24 mouse cellular contexts compared by ENCODE assay signal in the genomic region with DNA sequence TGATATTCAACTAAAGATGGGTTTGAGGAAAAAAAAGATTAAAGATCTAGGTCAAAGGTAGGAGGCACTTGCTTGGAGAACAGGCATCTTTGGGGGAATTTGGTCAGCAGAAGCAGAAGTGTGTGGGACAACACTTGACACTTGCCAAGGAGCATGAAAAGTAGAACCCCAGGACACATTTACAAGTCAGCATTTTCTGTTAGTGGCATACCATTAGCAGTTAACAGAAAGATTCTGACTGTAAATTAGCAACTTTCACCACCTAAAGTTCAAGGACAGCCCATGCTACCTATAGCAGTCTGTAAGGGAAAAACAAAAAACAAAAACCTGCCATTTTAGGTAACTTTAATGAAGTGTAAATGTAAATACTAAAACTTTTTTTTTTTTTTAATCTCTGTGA. TPM values are rescaled to one million over a fixed set of nuclear protein-coding genes. Genes with fewer than 3 reads are reported as not detected.
DNase-seq lines count a peak whose midpoint lies in the region; ATAC-seq and TF ChIP-seq lines count a peak whose summit lies in the region.
"Had no signal": no experiment of that assay in that cellular context is flagged by ENCODE, and none has a peak within 500 bp of the region (broad histone marks: within the 10 kb centered on the region; RNA-seq: fewer than 3 reads in every experiment).

No protein-coding gene starts in this region.

- TF ChIP-seq CTCF in hindbrain, postnatal 0 days (IDR thresholded peaks at IDR 0.05; ENCODE audit: low read depth): no peak

- H3K9ac ChIP-seq in midbrain, embryonic 13.5 days (replicated peaks): peak overlapping the region; percentile 75
- H3K9ac ChIP-seq in midbrain, embryonic 11.5 days (ENCODE audit: low read length): no peak overlapping the region
- peak overlapping the region; percentile 37; the same call in 1 of the 2 replicates for H3K9ac ChIP-seq in forebrain, embryonic 16.5 days (replicated peaks; ENCODE audit: low read depth, low read length)
- no peak overlapping the region for H3K9ac ChIP-seq in hindbrain, postnatal 0 days (replicated peaks; ENCODE audit: low read length)
- peak overlapping the region; percentile 77 for H3K9ac ChIP-seq in neural tube, embryonic 14.5 days (replicated peaks; ENCODE audit: low read depth, low read length)
- H3K9ac ChIP-seq: liver, postnatal 0 days had no signal

- peaks cover 31% of the 10 kb centered on the region for H3K4me1 ChIP-seq in midbrain, embryonic 13.5 days (replicated peaks)
- peaks cover 3% of the 10 kb centered on the region; the same call in 1 of the 2 replicates for H3K4me1 ChIP-seq in midbrain, embryonic 11.5 days (ENCODE audit: control insufficient read depth, insufficient read depth, low read length)
- peaks cover 13% of the 10 kb centered on the region for H3K4me1 ChIP-seq in forebrain, embryonic 16.5 days (replicated peaks; ENCODE audit: control insufficient read depth, insufficient read depth, low read length)
- H3K4me1 ChIP-seq in hindbrain, postnatal 0 days (ENCODE audit: insufficient read depth, low read length): no peaks in the 10 kb centered on the region
- H3K4me1 ChIP-seq in neural tube, embryonic 14.5 days (ENCODE audit: control insufficient read depth, insufficient read depth, low read length): peaks cover 3% of the 10 kb centered on the region; the same call in 1 of the 2 replicates

- H3K4me3 ChIP-seq in midbrain, embryonic 13.5 days (replicated peaks): peak overlapping the region; percentile 46
- no peak overlapping the region for H3K4me3 ChIP-seq in midbrain, embryonic 11.5 days (ENCODE audit: low read depth, low read length)
- no peak overlapping the region; the same call in 1 of the 2 replicates for H3K4me3 ChIP-seq in forebrain, embryonic 16.5 days (replicated peaks; ENCODE audit: low read length)
- H3K4me3 ChIP-seq in hindbrain, postnatal 0 days (ENCODE audit: low read length): no peak overlapping the region
- H3K4me3 ChIP-seq in neural tube, embryonic 14.5 days (ENCODE audit: low read depth, low read length): no peak overlapping the region
- H3K4me3 ChIP-seq: gastrocnemius, adult 2 months; heart, embryonic 10.5 days; layer of hippocampus, adult 2 months had no signal

- no peak for DNase-seq in midbrain, embryonic 11.5 days (ENCODE audit: low spot score, missing footprints)
- peak; percentile 23 for DNase-seq in hindbrain, postnatal 0 days (ENCODE audit: low spot score)
- no peak for DNase-seq in cerebellum, postnatal 4 days (ENCODE audit: low spot score in 2 of 2)
- DNase-seq in spleen, adult 18-20 months: no peak
- DNase-seq in kidney, postnatal 25 days: no peak
- DNase-seq: adrenal gland, adult 2 months; B cell, adult 2 months; gastrocnemius, adult 2 months; heart, postnatal 10 days; kidney, adult 2 months; kidney, postnatal 10 days; liver, postnatal 0 days; lung, postnatal 10 days; thymus, postnatal 36 days had no signal

- peaks cover 20% of the 10 kb centered on the region for H3K36me3 ChIP-seq in midbrain, embryonic 13.5 days
- H3K36me3 ChIP-seq in midbrain, embryonic 11.5 days (ENCODE audit: control insufficient read depth, insufficient read depth, low read length): no peaks in the 10 kb centered on the region
- peaks cover 3% of the 10 kb centered on the region; the same call in 1 of the 2 replicates for H3K36me3 ChIP-seq in forebrain, embryonic 16.5 days (ENCODE audit: control insufficient read depth, insufficient read depth)
- no peaks in the 10 kb centered on the region; the same call in 1 of the 2 replicates for H3K36me3 ChIP-seq in hindbrain, postnatal 0 days (ENCODE audit: insufficient read depth, low read length)
- peaks cover 10% of the 10 kb centered on the region; the same call in 1 of the 2 replicates for H3K36me3 ChIP-seq in neural tube, embryonic 14.5 days (ENCODE audit: control insufficient read depth, insufficient read depth, low read length)

- no peaks in the 10 kb centered on the region for H3K27me3 ChIP-seq in midbrain, embryonic 13.5 days
- H3K27me3 ChIP-seq in midbrain, embryonic 11.5 days (ENCODE audit: control insufficient read depth, insufficient read depth, low read length): no peaks in the 10 kb centered on the region
- no peaks in the 10 kb centered on the region for H3K27me3 ChIP-seq in forebrain, embryonic 16.5 days (replicated peaks; ENCODE audit: control insufficient read depth, insufficient read depth, low read length)
- no peaks in the 10 kb centered on the region for H3K27me3 ChIP-seq in hindbrain, postnatal 0 days (ENCODE audit: insufficient read depth, low read length)
- no peaks in the 10 kb centered on the region for H3K27me3 ChIP-seq in neural tube, embryonic 14.5 days (ENCODE audit: control insufficient read depth, insufficient read depth, low read length)

- no peak for ATAC-seq in midbrain, embryonic 13.5 days
- ATAC-seq in midbrain, embryonic 11.5 days (ENCODE audit: low FRiP score): no peak
- ATAC-seq in forebrain, embryonic 16.5 days: no peak
- no peak for ATAC-seq in hindbrain, postnatal 0 days
- no peak for ATAC-seq in neural tube, embryonic 14.5 days (ENCODE audit: low read depth)
- ATAC-seq: liver, postnatal 0 days had no signal

- no peaks in the 10 kb centered on the region for H3K9me3 ChIP-seq in midbrain, embryonic 13.5 days
- no peaks in the 10 kb centered on the region; the same call in 1 of the 2 replicates for H3K9me3 ChIP-seq in midbrain, embryonic 11.5 days (ENCODE audit: control insufficient read depth, low read length)
- no peaks in the 10 kb centered on the region for H3K9me3 ChIP-seq in forebrain, embryonic 16.5 days (ENCODE audit: control insufficient read depth, low read length)
- H3K9me3 ChIP-seq in hindbrain, postnatal 0 days (ENCODE audit: low read length): no peaks in the 10 kb centered on the region
- H3K9me3 ChIP-seq in neural tube, embryonic 14.5 days (ENCODE audit: control insufficient read depth, low read length): no peaks in the 10 kb centered on the region

- H3K4me2 ChIP-seq in midbrain, embryonic 13.5 days (replicated peaks): peak overlapping the region; percentile 88
- no peak overlapping the region for H3K4me2 ChIP-seq in midbrain, embryonic 11.5 days
- H3K4me2 ChIP-seq in forebrain, embryonic 16.5 days (ENCODE audit: low read length): peak overlapping the region; percentile 89
- peak overlapping the region; percentile 65; the same call in 1 of the 2 replicates for H3K4me2 ChIP-seq in hindbrain, postnatal 0 days (ENCODE audit: low read depth, low read length)
- H3K4me2 ChIP-seq in neural tube, embryonic 14.5 days (ENCODE audit: low read depth, low read length): peak overlapping the region; percentile 88

- H3K27ac ChIP-seq in midbrain, embryonic 13.5 days: peak overlapping the region; percentile 68
- H3K27ac ChIP-seq in midbrain, embryonic 11.5 days (ENCODE audit: low read depth, low read length): no peak overlapping the region
- H3K27ac ChIP-seq in forebrain, embryonic 16.5 days (ENCODE audit: low read length): peak overlapping the region; percentile 56; the same call in 1 of the 2 replicates
- peak overlapping the region; percentile 41; the same call in 1 of the 2 replicates for H3K27ac ChIP-seq in hindbrain, postnatal 0 days
- H3K27ac ChIP-seq in neural tube, embryonic 14.5 days (ENCODE audit: low read depth, low read length): peak overlapping the region; percentile 17; the same call in 1 of the 2 replicates
- H3K27ac ChIP-seq: gastrocnemius, adult 2 months; heart, embryonic 10.5 days; layer of hippocampus, adult 2 months had no signal

RNA-seq across cellular contexts. Expression of a gene that starts 5.0 kb away (rescaled TPM):
- polyA plus RNA-seq in midbrain, embryonic 13.5 days (2015; fragmentation: Nextera tagmentation; extraction: Ambion mirVana): not detected in 2 replicates
- not detected in 2 replicates for polyA plus RNA-seq in midbrain, embryonic 11.5 days (2014; fragmentation: Nextera tagmentation; extraction: Ambion mirVana)
- not detected in 2 replicates for polyA plus RNA-seq in forebrain, embryonic 16.5 days (2015; fragmentation: Nextera tagmentation; extraction: Ambion mirVana)
- 1,661 and 1,767 TPM in 2 replicates for total RNA-seq in hindbrain, postnatal 0 days (2014; rRNA removed)
- polyA plus RNA-seq in hindbrain, postnatal 0 days (2015; fragmentation: Nextera tagmentation; extraction: Ambion mirVana): not detected in 2 replicates
- not detected in 2 replicates for polyA plus RNA-seq in neural tube, embryonic 14.5 days (2014; fragmentation: Nextera tagmentation; extraction: Ambion mirVana)
- total RNA-seq: gastrocnemius, adult 2 months; heart, postnatal 10 days; layer of hippocampus, adult 2 months; left cerebral cortex, adult 18-20 months; left cerebral cortex, postnatal 36 days; liver, adult 2 months had no signal
- polyA plus RNA-seq: heart, embryonic 10.5 days; kidney, adult 2 months; liver, postnatal 0 days; stomach, embryonic 14.5 days had no signal

RNA-seq across cellular contexts. Expression of a gene that starts 5.1 kb away (rescaled TPM):
- polyA plus RNA-seq in midbrain, embryonic 13.5 days (2015; fragmentation: Nextera tagmentation; extraction: Ambion mirVana): 15,883 and 15,999 TPM in 2 replicates
- polyA plus RNA-seq in midbrain, embryonic 11.5 days (2014; fragmentation: Nextera tagmentation; extraction: Ambion mirVana): 7,669 and 8,043 TPM in 2 replicates
- polyA plus RNA-seq in forebrain, embryonic 16.5 days (2015; fragmentation: Nextera tagmentation; extraction: Ambion mirVana): 16,411 and 16,831 TPM in 2 replicates
- total RNA-seq in hindbrain, postnatal 0 days (2014; rRNA removed): 18,723 and 19,179 TPM in 2 replicates
- polyA plus RNA-seq in hindbrain, postnatal 0 days (2015; fragmentation: Nextera tagmentation; extraction: Ambion mirVana): 11,647 and 12,500 TPM in 2 replicates
- 13,706 and 14,496 TPM in 2 replicates for polyA plus RNA-seq in neural tube, embryonic 14.5 days (2014; fragmentation: Nextera tagmentation; extraction: Ambion mirVana)

RNA-seq across cellular contexts. Expression of a gene that starts 14.0 kb away (rescaled TPM):
- 1,161 and 1,231 TPM in 2 replicates for polyA plus RNA-seq in midbrain, embryonic 13.5 days (2015; fragmentation: Nextera tagmentation; extraction: Ambion mirVana)
- polyA plus RNA-seq in midbrain, embryonic 11.5 days (2014; fragmentation: Nextera tagmentation; extraction: Ambion mirVana): 2,214 and 2,255 TPM in 2 replicates
- polyA plus RNA-seq in forebrain, embryonic 16.5 days (2015; fragmentation: Nextera tagmentation; extraction: Ambion mirVana): 1,178 and 1,185 TPM in 2 replicates
- total RNA-seq in hindbrain, postnatal 0 days (2014; rRNA removed): 3,512 and 3,813 TPM in 2 replicates
- polyA plus RNA-seq in hindbrain, postnatal 0 days (2015; fragmentation: Nextera tagmentation; extraction: Ambion mirVana): 1,613 and 1,711 TPM in 2 replicates
- 1,186 and 1,301 TPM in 2 replicates for polyA plus RNA-seq in neural tube, embryonic 14.5 days (2014; fragmentation: Nextera tagmentation; extraction: Ambion mirVana)

RNA-seq across cellular contexts. Expression of a gene that starts 30.4 kb away (rescaled TPM):
- polyA plus RNA-seq in midbrain, embryonic 13.5 days (2015; fragmentation: Nextera tagmentation; extraction: Ambion mirVana): 40.7 and 50.1 TPM in 2 replicates
- polyA plus RNA-seq in midbrain, embryonic 11.5 days (2014; fragmentation: Nextera tagmentation; extraction: Ambion mirVana): 7.5 and 9.8 TPM in 2 replicates
- 43.0 and 54.9 TPM in 2 replicates for polyA plus RNA-seq in forebrain, embryonic 16.5 days (2015; fragmentation: Nextera tagmentation; extraction: Ambion mirVana)
- total RNA-seq in hindbrain, postnatal 0 days (2014; rRNA removed): 28.7 and 51.0 TPM in 2 replicates
- polyA plus RNA-seq in hindbrain, postnatal 0 days (2015; fragmentation: Nextera tagmentation; extraction: Ambion mirVana): 20.0 and 20.9 TPM in 2 replicates
- 7.3 and 10.5 TPM in 2 replicates for polyA plus RNA-seq in neural tube, embryonic 14.5 days (2014; fragmentation: Nextera tagmentation; extraction: Ambion mirVana)

RNA-seq across cellular contexts. Expression of a gene that starts 50.0 kb away (rescaled TPM):
- 0.48 and 0.82 TPM in 2 replicates for polyA plus RNA-seq in midbrain, embryonic 13.5 days (2015; fragmentation: Nextera tagmentation; extraction: Ambion mirVana)
- 0.27 and 0.40 TPM in 2 replicates for polyA plus RNA-seq in midbrain, embryonic 11.5 days (2014; fragmentation: Nextera tagmentation; extraction: Ambion mirVana)
- polyA plus RNA-seq in forebrain, embryonic 16.5 days (2015; fragmentation: Nextera tagmentation; extraction: Ambion mirVana): 0.65 and 0.66 TPM in 2 replicates
- total RNA-seq in hindbrain, postnatal 0 days (2014; rRNA removed): 0.29 and 0.68 TPM in 2 replicates
- polyA plus RNA-seq in hindbrain, postnatal 0 days (2015; fragmentation: Nextera tagmentation; extraction: Ambion mirVana): 0.85 and 1.0 TPM in 2 replicates
- 0.32 and 2.0 TPM in 2 replicates for polyA plus RNA-seq in neural tube, embryonic 14.5 days (2014; fragmentation: Nextera tagmentation; extraction: Ambion mirVana)
- total RNA-seq: megakaryocyte, adult 5-6 weeks had no signal
- polyA plus RNA-seq: liver, postnatal 0 days had no signal

Comparison
In these comparisons a context has a peak if more than half of its experiments do, and no peak if none do; other contexts are left out.
1. H3K9ac ChIP-seq: peak in midbrain, embryonic 13.5 days (single experiment), forebrain, embryonic 16.5 days (single experiment) and neural tube, embryonic 14.5 days (single experiment); none in midbrain, embryonic 11.5 days (single experiment) and hindbrain, postnatal 0 days (single experiment).